ENCODE assay signal across 23 mouse cellular contexts in the genomic region with DNA sequence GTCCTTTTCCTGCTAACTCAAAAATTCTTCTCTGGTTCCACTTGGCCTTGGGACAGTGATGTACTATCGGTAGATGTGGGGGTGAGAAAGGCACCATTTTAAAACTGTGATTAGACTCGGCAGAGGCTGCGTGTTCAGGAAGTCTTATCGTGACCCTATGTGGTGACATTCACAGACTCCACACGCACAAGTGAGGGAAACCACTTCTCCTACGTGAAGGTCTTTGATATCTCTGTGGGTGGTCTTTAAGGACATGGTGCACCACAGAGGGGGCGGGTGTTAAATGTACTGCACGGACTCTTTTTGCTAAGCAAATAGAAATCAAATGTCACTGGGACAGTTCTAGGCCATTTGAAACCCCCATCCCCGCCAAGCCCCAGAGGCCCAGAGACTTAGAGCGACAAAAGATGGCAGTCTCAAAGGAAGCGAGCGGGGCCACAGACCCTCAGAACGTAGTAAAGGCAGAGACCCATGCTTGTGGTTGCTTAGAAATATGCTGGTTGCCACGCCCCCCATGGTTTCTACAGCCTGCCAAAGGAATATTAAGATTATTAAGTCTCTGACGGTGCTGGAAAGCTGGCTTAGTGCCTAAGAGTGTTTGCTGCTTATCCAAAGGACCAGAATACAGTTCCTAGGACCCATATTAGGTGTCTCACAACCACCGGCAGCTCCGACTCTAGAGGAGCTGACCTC.
DNase-seq lines count a peak whose midpoint lies in the region; ATAC-seq and TF ChIP-seq lines count a peak whose summit lies in the region.
"Had no signal": no experiment of that assay in that cellular context is flagged by ENCODE, and none has a peak within 500 bp of the region (broad histone marks: within the 10 kb centered on the region; RNA-seq: fewer than 3 reads in every experiment).

No protein-coding gene starts in this region.

- no peak overlapping the region for H3K9ac ChIP-seq in heart, adult 2 months (ENCODE audit: low read depth, low read length)
- no peak overlapping the region for H3K9ac ChIP-seq in kidney, embryonic 15.5 days
- H3K9ac ChIP-seq in lung, embryonic 15.5 days = no peak overlapping the region
- H3K9ac ChIP-seq in stomach, embryonic 15.5 days = no peak overlapping the region
- H3K9ac ChIP-seq: embryonic facial prominence, embryonic 15.5 days; hindbrain, embryonic 12.5 days; limb, embryonic 15.5 days had no signal

- H3K36me3 ChIP-seq in heart, embryonic 10.5 days = no peaks in the 10 kb centered on the region
- no peaks in the 10 kb centered on the region for H3K36me3 ChIP-seq in heart, adult 2 months (ENCODE audit: control insufficient read depth, insufficient read depth, low read length)
- no peaks in the 10 kb centered on the region for H3K36me3 ChIP-seq in kidney, embryonic 15.5 days
- H3K36me3 ChIP-seq in lung, embryonic 15.5 days = no peaks in the 10 kb centered on the region
- H3K36me3 ChIP-seq in stomach, embryonic 15.5 days = no peaks in the 10 kb centered on the region
- H3K36me3 ChIP-seq: embryonic facial prominence, embryonic 15.5 days; hindbrain, embryonic 12.5 days; limb, embryonic 15.5 days had no signal

- H3K79me2 ChIP-seq in heart, adult 2 months (replicated peaks; ENCODE audit: control insufficient read depth, insufficient read depth, low read length) = no peaks in the 10 kb centered on the region

- peaks cover 28% of the 10 kb centered on the region for H3K4me1 ChIP-seq in heart, embryonic 10.5 days
- H3K4me1 ChIP-seq in heart, adult 2 months (ENCODE audit: control insufficient read depth, insufficient read depth, low read length) = peaks cover 6% of the 10 kb centered on the region
- peaks cover 41% of the 10 kb centered on the region for H3K4me1 ChIP-seq in kidney, embryonic 15.5 days
- H3K4me1 ChIP-seq in lung, embryonic 15.5 days = peaks cover 51% of the 10 kb centered on the region
- peaks cover 12% of the 10 kb centered on the region; the same call in 1 of the 2 replicates for H3K4me1 ChIP-seq in stomach, embryonic 15.5 days

- WGBS in heart, embryonic 10.5 days = 69% methylated on average over 17 of the region's 17 CpGs
- WGBS in heart, adult 2 months = 73% methylated on average over 17 of the region's 17 CpGs
- WGBS in kidney, embryonic 15.5 days = 55% methylated on average over 17 of the region's 17 CpGs
- 25% methylated on average over 17 of the region's 17 CpGs for WGBS in lung, embryonic 15.5 days
- whole genome bisulfite sequencing in stomach, embryonic 15.5 days = 66% methylated on average over 17 of the region's 17 CpGs

- H3K4me3 ChIP-seq in heart, embryonic 10.5 days = no peak overlapping the region
- H3K4me3 ChIP-seq in heart, adult 2 months = no peak overlapping the region
- H3K4me3 ChIP-seq in kidney, embryonic 15.5 days (replicated peaks) = no peak overlapping the region
- H3K4me3 ChIP-seq in lung, embryonic 15.5 days = no peak overlapping the region
- no peak overlapping the region for H3K4me3 ChIP-seq in stomach, embryonic 15.5 days (replicated peaks)
- H3K4me3 ChIP-seq: embryonic facial prominence, embryonic 15.5 days; hindbrain, embryonic 12.5 days; left cerebral cortex, adult 2 months; limb, embryonic 15.5 days had no signal

- H3K4me2 ChIP-seq in kidney, embryonic 15.5 days = no peak overlapping the region
- H3K4me2 ChIP-seq in lung, embryonic 15.5 days = peak overlapping the region; percentile 26
- H3K4me2 ChIP-seq in stomach, embryonic 15.5 days = no peak overlapping the region
- H3K4me2 ChIP-seq: embryonic facial prominence, embryonic 15.5 days; hindbrain, embryonic 12.5 days; limb, embryonic 15.5 days had no signal

- TF ChIP-seq POLR2A in heart, adult 2 months (IDR thresholded peaks at IDR 0.05; ENCODE audit: insufficient read depth, low read depth, low read length) = no peak

- no peaks in the 10 kb centered on the region for H3K9me3 ChIP-seq in heart, embryonic 10.5 days
- H3K9me3 ChIP-seq in kidney, embryonic 15.5 days (replicated peaks) = no peaks in the 10 kb centered on the region
- no peaks in the 10 kb centered on the region for H3K9me3 ChIP-seq in lung, embryonic 15.5 days
- H3K9me3 ChIP-seq in stomach, embryonic 15.5 days = no peaks in the 10 kb centered on the region
- H3K9me3 ChIP-seq: embryonic facial prominence, embryonic 15.5 days; hindbrain, embryonic 12.5 days; limb, embryonic 15.5 days had no signal

- no peaks in the 10 kb centered on the region for H3K27me3 ChIP-seq in heart, embryonic 10.5 days (ENCODE audit: insufficient read depth, poor library complexity, severe bottlenecking)
- H3K27me3 ChIP-seq in heart, adult 2 months (ENCODE audit: control insufficient read depth, insufficient read depth, low read length) = no peaks in the 10 kb centered on the region
- no peaks in the 10 kb centered on the region for H3K27me3 ChIP-seq in kidney, embryonic 15.5 days
- H3K27me3 ChIP-seq in lung, embryonic 15.5 days = no peaks in the 10 kb centered on the region
- no peaks in the 10 kb centered on the region for H3K27me3 ChIP-seq in stomach, embryonic 15.5 days (replicated peaks)
- H3K27me3 ChIP-seq: embryonic facial prominence, embryonic 15.5 days; hindbrain, embryonic 12.5 days; limb, embryonic 15.5 days had no signal

- intact Hi-C loops in heart, adult 2 months (cut with DNase I) = no loop called here

- H3K27ac ChIP-seq in heart, embryonic 10.5 days = peak overlapping the region; percentile 52
- no peak overlapping the region for H3K27ac ChIP-seq in heart, adult 2 months
- H3K27ac ChIP-seq in kidney, embryonic 15.5 days = peak overlapping the region; percentile 32
- H3K27ac ChIP-seq in lung, embryonic 15.5 days = peak overlapping the region; percentile 92
- H3K27ac ChIP-seq in stomach, embryonic 15.5 days = peak overlapping the region; percentile 32
- H3K27ac ChIP-seq: embryonic facial prominence, embryonic 15.5 days; hindbrain, embryonic 12.5 days; left cerebral cortex, adult 2 months; limb, embryonic 15.5 days had no signal

- no peak for TF ChIP-seq EP300 in heart, adult 2 months (IDR thresholded peaks at IDR 0.05; ENCODE audit: insufficient read depth, low read depth, low read length)

- DNase-seq in heart, embryonic 10.5 days (ENCODE audit: low spot score) = no peak
- DNase-seq in heart, adult 2 months = no peak
- DNase-seq in kidney, postnatal 25 days = no peak
- DNase-seq in lung, adult 18-20 months = no peak
- DNase-seq in frontal cortex, postnatal 14 days (ENCODE audit: low spot score in 2 of 2) = no peak
- DNase-seq: cerebellum, adult 2 months; cerebellum, postnatal 25 days; embryo, embryonic 11 days; heart, adult 11 months; kidney, adult 11 months; layer of hippocampus, adult 9-11 months; left cerebral cortex, postnatal 4 days; midbrain, embryonic 14.5 days; thymus, postnatal 25 days had no signal

- ATAC-seq in kidney, embryonic 15.5 days (replicated peaks; ENCODE audit: low FRiP score) = no peak
- peak; percentile 15; the same call in 1 of the 2 replicates for ATAC-seq in lung, embryonic 15.5 days (ENCODE audit: borderline replicate concordance, extremely low read depth, low FRiP score, low TSS enrichment)
- ATAC-seq in stomach, embryonic 15.5 days (ENCODE audit: insufficient read depth, low FRiP score, low read depth) = no peak
- ATAC-seq: CD4-positive, CD25-positive, alpha-beta regulatory T cell, adult 4 months; forebrain, embryonic 16.5 days had no signal

- TF ChIP-seq CTCF in heart, adult 2 months (IDR thresholded peaks at IDR 0.05) = no peak
